Mouse (Mus musculus) lung, adult 2 months (tissue): ENCODE data around the gene Pex10.

ENCODE experiments used
- CTCF ChIP-seq: fragments of 200-500 bp; IDR thresholded peaks from 2 replicates; pipeline ENCODE4 v1.5.1; 2011; ENCODE audit warnings: mild to moderate bottlenecking, low read length, control low read depth; ENCODE audit not compliant: insufficient read depth
- POLR2A ChIP-seq: fragments of 200-500 bp; IDR thresholded peaks from 2 replicates; pipeline ENCODE4 v1.6.1; 2011; ENCODE audit warnings: low read depth, mild to moderate bottlenecking, control low read depth, low read length, borderline replicate concordance; ENCODE audit errors: extremely low read depth

DNA sequence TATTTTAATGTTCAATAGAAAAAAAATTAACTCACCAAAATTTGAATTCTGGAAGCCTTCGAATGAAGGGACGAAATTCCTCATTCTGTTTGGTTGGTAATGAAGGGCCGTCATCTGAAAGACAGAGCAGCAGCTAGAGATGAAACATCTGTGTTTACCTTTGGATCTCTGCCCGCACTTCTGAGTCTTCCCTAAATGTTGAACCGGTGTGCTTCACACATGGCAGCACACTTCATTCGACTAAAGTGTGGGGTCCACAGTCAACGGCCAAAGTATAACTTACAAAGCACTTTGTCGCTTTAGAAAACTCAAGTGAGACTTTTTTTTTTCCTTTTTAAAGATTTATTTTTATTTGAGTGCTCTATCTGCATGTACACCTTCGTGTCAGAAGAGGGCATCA lies 9.9 kb downstream of the Pex10 start:
- TF ChIP-seq POLR2A (no peak), CTCF (no peak)
